Mouse (Mus musculus): ENCODE measurements around the gene Tyrobp. TPM values are rescaled to one million over a fixed set of nuclear protein-coding genes. Genes with fewer than 3 reads are reported as not detected.

Tyrobp gene
- polyA plus RNA-seq, 1 experiment from 2014 or later = 59.9 TPM

DNA sequence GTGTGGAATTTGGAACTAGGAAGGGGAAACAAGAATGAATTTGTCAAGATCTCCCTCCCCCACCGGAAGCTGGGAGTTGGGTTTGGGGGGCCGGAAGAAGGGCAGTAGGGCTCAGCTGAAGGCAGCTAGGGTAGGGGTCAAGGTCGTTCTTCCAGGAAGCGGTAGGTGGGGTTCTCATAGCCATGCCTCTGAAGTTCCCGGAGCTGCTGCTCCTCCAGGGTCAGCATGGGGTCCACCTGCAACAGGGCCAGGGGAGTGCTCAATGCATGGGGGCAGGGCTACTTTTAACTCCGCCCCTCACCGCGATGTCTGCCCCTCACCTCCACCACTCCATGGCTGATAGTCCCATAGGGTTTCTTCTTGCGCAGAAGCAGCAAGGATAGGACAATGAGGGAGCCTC, 21.6 kb downstream of the Tyrobp start:
- H3K9ac ChIP-seq (ENCODE audit: low read depth, low read length) = no peak overlapping the region
- H3K4me1 ChIP-seq (ENCODE audit: control insufficient read depth, insufficient read depth, low read length) = no peaks in the 10 kb centered on the region
- H3K36me3 ChIP-seq (ENCODE audit: control insufficient read depth, insufficient read depth, low read length) = no peaks in the 10 kb centered on the region
- no peak for ATAC-seq
- H3K27me3 ChIP-seq (replicated peaks; ENCODE audit: control insufficient read depth, insufficient read depth, low read length) = peaks cover 2% of the 10 kb centered on the region; the same call in 1 of the 2 replicates
- no peak overlapping the region for H3K4me3 ChIP-seq (ENCODE audit: low read length)
- H3K9me3 ChIP-seq (ENCODE audit: control insufficient read depth, low read length) = no peaks in the 10 kb centered on the region
- H3K4me2 ChIP-seq (ENCODE audit: low read depth, low read length) = no peak overlapping the region
- 46% methylated on average over 9 of the region's 9 CpGs for WGBS
- no peak overlapping the region for H3K27ac ChIP-seq (ENCODE audit: low read length)

DNA sequence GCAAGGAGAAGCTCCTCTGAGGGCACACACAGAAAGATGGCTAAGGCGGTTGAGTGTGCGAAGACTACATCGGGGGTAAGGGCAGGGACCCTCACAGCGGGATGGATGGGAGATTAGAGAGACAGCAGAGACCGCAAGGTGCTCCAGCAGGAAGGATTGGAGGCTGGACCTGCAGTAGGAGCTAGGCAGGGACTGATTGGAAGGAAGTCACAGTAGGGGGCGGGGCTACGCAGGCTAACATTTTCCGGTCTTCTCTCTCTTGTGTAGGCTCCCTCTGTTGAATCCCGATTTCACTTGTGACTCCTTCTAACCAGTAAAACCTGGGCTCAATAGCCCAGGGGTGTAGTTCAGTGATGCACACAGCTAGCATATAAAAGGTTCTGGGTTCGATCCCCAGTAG, 23.3 kb downstream of the Tyrobp start:
- H3K9me3 ChIP-seq (ENCODE audit: control insufficient read depth, low read length) = no peaks in the 10 kb centered on the region
- WGBS = 24% methylated on average over 10 of the region's 10 CpGs
- peaks cover 2% of the 10 kb centered on the region; the same call in 1 of the 2 replicates for H3K27me3 ChIP-seq (replicated peaks; ENCODE audit: control insufficient read depth, insufficient read depth, low read length)
- H3K36me3 ChIP-seq (ENCODE audit: control insufficient read depth, insufficient read depth, low read length) = no peaks in the 10 kb centered on the region
- no peak overlapping the region for H3K4me3 ChIP-seq (ENCODE audit: low read length)
- no peak for ATAC-seq
- no peak overlapping the region for H3K4me2 ChIP-seq (ENCODE audit: low read depth, low read length)
- H3K4me1 ChIP-seq (ENCODE audit: control insufficient read depth, insufficient read depth, low read length) = no peaks in the 10 kb centered on the region
- H3K9ac ChIP-seq (ENCODE audit: low read depth, low read length) = no peak overlapping the region
- no peak overlapping the region for H3K27ac ChIP-seq (ENCODE audit: low read length)

- peaks cover 3% of the 10 kb centered on the region for H3K27me3 ChIP-seq (replicated peaks; ENCODE audit: control insufficient read depth, insufficient read depth, low read length)
- no peak overlapping the region for H3K9ac ChIP-seq (ENCODE audit: low read depth, low read length)
- peaks cover 8% of the 10 kb centered on the region for H3K4me1 ChIP-seq (ENCODE audit: control insufficient read depth, insufficient read depth, low read length)
- no peak overlapping the region for H3K27ac ChIP-seq (ENCODE audit: low read length)
- no peaks in the 10 kb centered on the region for H3K36me3 ChIP-seq (ENCODE audit: control insufficient read depth, insufficient read depth, low read length)
- no peak overlapping the region for H3K4me3 ChIP-seq (ENCODE audit: low read length)
- H3K9me3 ChIP-seq (ENCODE audit: control insufficient read depth, low read length) = no peaks in the 10 kb centered on the region
- no peak for ATAC-seq
- WGBS = 75% methylated on average over 13 of the region's 13 CpGs
- no peak overlapping the region for H3K4me2 ChIP-seq (ENCODE audit: low read depth, low read length)
Observed at GRCm38 (mm10) chr7:30439734-30440133, 26.2 kb downstream of the Tyrobp start.

- H3K36me3 ChIP-seq (ENCODE audit: control insufficient read depth, insufficient read depth, low read length) = no peaks in the 10 kb centered on the region
- no peaks in the 10 kb centered on the region for H3K9me3 ChIP-seq (ENCODE audit: control insufficient read depth, low read length)
- H3K4me1 ChIP-seq (ENCODE audit: control insufficient read depth, insufficient read depth, low read length) = peaks cover 15% of the 10 kb centered on the region
- H3K27ac ChIP-seq (ENCODE audit: low read length) = no peak overlapping the region
- no peak overlapping the region for H3K4me3 ChIP-seq (ENCODE audit: low read length)
- H3K9ac ChIP-seq (ENCODE audit: low read depth, low read length) = no peak overlapping the region
- H3K4me2 ChIP-seq (ENCODE audit: low read depth, low read length) = no peak overlapping the region
- H3K27me3 ChIP-seq (replicated peaks; ENCODE audit: control insufficient read depth, insufficient read depth, low read length) = peaks cover 8% of the 10 kb centered on the region
- WGBS = 20% methylated on average over 4 of the region's 5 CpGs
- ATAC-seq = peak; percentile 12; the same call in 1 of the 2 replicates
Observed at GRCm38 (mm10) chr7:30440697-30441096, 27.1 kb downstream of the Tyrobp start.

DNA sequence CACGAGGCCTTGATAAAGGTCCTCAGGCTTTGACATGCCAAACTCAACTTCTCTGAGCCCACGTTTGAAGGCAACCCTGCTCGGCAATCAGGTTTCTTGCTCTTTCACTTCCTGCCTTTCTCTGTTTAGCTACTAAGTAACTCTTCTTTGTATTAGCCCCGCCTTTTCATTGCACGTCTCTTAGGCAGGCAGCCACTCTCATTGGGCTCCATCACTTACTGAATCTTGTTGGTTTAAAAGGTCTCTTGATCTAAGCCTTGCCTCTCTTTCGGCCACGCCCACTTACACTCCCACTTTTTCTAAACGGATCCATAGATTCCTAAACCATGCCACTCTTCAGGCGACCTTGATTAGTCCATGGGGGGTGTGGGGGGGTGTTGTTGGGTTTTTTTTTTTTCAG, 30.1 kb downstream of the Tyrobp start:
- WGBS = 22% methylated on average over 9 of the region's 9 CpGs
- ATAC-seq = no peak
- no peak overlapping the region for H3K9ac ChIP-seq (ENCODE audit: low read depth, low read length)

DNA sequence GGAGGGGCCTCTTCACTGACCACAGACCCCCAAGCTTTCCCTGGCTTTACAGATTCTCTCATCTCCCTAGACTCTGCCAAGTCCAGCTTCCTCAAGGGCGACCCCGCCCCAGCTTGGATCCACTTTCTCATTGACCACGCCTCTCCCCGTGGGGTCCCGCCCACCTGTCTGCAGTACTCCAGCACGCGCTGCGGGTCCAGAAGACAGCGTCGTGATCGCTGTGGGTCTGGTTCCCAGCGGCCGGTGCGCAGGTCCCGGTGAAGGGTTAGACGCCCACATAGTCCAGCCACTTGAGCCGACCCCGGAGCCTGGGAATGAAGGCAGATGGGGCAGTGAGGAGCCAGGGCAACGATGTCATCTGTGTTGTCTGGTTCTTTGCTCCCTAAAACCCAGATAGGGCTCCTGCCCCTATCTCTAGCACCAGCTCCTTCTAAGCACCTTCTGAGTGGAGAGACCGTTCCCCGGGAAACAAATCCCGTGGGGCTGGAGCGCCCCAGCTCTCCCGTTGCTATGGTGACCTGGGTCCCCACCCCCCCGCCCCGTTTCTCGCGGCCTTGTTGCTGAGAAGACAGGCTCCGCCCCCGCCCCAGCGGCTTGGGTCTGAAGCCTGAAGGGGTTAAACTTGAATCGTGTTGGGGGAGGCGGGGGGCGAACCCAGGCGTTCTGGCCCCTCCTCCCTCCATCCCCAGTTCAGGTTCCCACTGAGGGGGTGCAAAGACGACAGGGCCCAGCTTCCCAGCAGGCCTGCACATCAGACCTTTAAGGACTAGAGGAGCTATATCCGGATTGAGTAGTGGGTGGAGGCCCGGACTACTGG, 30.8 kb downstream of the Tyrobp start:
- Histone ChIP-seq H3K27ac (ENCODE audit: low read length) (no peak overlapping the region), H3K4me2 (ENCODE audit: low read depth, low read length) (peak overlapping the region; percentile 93), H3K4me3 (ENCODE audit: low read length) (peak overlapping the region; percentile 66), H3K4me1 (ENCODE audit: control insufficient read depth, insufficient read depth, low read length) (peaks cover 15% of the 10 kb centered on the region), H3K27me3 (replicated peaks; ENCODE audit: control insufficient read depth, insufficient read depth, low read length) (peaks cover 5% of the 10 kb centered on the region; the same call in 1 of the 2 replicates), H3K36me3 (ENCODE audit: control insufficient read depth, insufficient read depth, low read length) (no peaks in the 10 kb centered on the region), H3K9ac (ENCODE audit: low read depth, low read length) (peak overlapping the region; percentile 72), H3K9me3 (ENCODE audit: control insufficient read depth, low read length) (no peaks in the 10 kb centered on the region)
- under 1% methylated on average over 38 of the region's 38 CpGs for WGBS
- ATAC-seq = peak; percentile 33; the same call in 1 of the 2 replicates

More for the DNA sequence above, 30.1 kb downstream of the Tyrobp start:
- Histone ChIP-seq H3K27me3 (replicated peaks; ENCODE audit: control insufficient read depth, insufficient read depth, low read length) (peaks cover 5% of the 10 kb centered on the region; the same call in 1 of the 2 replicates), H3K36me3 (ENCODE audit: control insufficient read depth, insufficient read depth, low read length) (no peaks in the 10 kb centered on the region), H3K4me1 (ENCODE audit: control insufficient read depth, insufficient read depth, low read length) (peaks cover 15% of the 10 kb centered on the region), H3K4me3 (ENCODE audit: low read length) (no peak overlapping the region; the same call in 1 of the 2 replicates), H3K27ac (ENCODE audit: low read length) (no peak overlapping the region), H3K9me3 (ENCODE audit: control insufficient read depth, low read length) (no peaks in the 10 kb centered on the region), H3K4me2 (ENCODE audit: low read depth, low read length) (peak overlapping the region; percentile 93)

DNA sequence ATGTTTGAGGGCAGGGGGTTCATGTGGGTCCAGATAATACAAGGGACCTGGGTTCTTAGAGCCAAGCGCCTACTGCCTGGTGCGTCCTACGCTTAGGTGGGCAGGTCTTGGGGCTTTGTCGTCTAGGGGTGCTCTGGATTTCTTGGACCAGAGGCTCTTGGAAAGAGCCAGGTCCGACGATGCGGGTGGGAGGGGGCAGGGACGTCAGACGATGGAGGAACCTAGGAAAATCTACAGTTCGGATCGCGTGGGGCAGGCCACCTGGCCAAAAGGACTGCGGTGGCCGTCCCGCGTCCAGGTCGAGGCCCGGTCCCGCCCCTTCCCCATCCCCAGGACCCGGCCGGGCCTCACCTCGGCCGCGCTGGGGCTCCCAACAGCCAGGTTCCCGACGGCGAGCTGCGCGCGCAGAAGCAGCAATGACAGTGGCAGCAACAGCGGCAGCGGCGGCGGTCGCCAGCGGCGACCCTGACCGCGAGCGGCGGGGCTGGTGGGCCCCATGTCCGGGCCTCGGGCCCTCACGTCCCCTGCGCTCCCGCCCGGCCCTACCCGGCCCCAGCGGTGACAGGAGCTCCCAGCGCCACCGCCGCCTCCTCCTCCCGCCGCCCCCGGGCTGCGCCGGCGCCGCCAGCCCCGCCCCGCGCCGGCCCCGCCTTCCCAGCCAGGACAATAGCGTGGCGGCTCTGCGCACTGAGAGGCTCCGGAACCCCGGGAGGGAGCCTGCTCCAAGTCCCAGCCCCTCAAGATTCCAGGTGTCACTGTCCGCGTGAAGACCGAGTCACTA, 31.6 kb downstream of the Tyrobp start, which contains the start of gene Aplp1:
Aplp1 (minus strand) TSS at position 565 of the 781 bp plus-strand sequence.
- peak within 1 kb of the TSS; percentile 93 for H3K4me2 ChIP-seq (ENCODE audit: low read depth, low read length)
- WGBS = under 1% methylated on average over 56 of the region's 72 CpGs
- H3K9me3 ChIP-seq (ENCODE audit: control insufficient read depth, low read length) = no peaks in the 10 kb centered on the region
- peak; percentile 81 for ATAC-seq
- peak within 1 kb of the TSS; percentile 72 for H3K9ac ChIP-seq (ENCODE audit: low read depth, low read length)
- H3K27ac ChIP-seq (ENCODE audit: low read length) = 0 out of 2 replicates have a peak within 1 kb of the TSS, but pooled peaks have one; percentile 19
- peaks cover 15% of the 10 kb centered on the region for H3K4me1 ChIP-seq (ENCODE audit: control insufficient read depth, insufficient read depth, low read length)
- H3K27me3 ChIP-seq (replicated peaks; ENCODE audit: control insufficient read depth, insufficient read depth, low read length) = peaks cover 5% of the 10 kb centered on the region; the same call in 1 of the 2 replicates
- H3K36me3 ChIP-seq (ENCODE audit: control insufficient read depth, insufficient read depth, low read length) = no peaks in the 10 kb centered on the region
- H3K4me3 ChIP-seq (ENCODE audit: low read length) = peak within 1 kb of the TSS; percentile 66

DNA sequence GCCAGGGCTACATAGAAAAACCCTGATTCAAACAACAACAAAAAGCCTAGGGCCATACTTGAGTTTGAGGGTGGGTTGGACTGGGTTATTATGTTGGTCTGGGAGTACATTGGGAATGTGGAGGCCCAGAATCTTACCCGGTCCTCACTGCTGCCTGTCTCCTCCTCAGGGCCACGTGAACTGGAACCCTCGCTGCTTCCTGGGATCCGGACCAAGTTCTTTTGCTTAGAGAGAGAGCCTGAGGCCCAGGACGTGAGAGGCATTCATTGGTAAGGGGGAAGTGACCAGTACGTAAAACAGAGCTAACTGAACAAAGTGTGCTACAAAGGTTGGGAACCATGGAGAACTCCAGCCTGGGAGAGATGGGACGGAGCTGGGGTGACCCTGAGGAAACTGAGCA, 36.7 kb downstream of the Tyrobp start:
- H3K36me3 ChIP-seq (ENCODE audit: control insufficient read depth, insufficient read depth, low read length) = no peaks in the 10 kb centered on the region
- no peak overlapping the region for H3K9ac ChIP-seq (ENCODE audit: low read depth, low read length)
- H3K9me3 ChIP-seq (ENCODE audit: control insufficient read depth, low read length) = no peaks in the 10 kb centered on the region
- no peak overlapping the region for H3K4me2 ChIP-seq (ENCODE audit: low read depth, low read length)
- no peak overlapping the region for H3K27ac ChIP-seq (ENCODE audit: low read length)
- H3K4me3 ChIP-seq (ENCODE audit: low read length) = no peak overlapping the region
- peaks cover 28% of the 10 kb centered on the region for H3K27me3 ChIP-seq (replicated peaks; ENCODE audit: control insufficient read depth, insufficient read depth, low read length)
- no peak for ATAC-seq
- H3K4me1 ChIP-seq (ENCODE audit: control insufficient read depth, insufficient read depth, low read length) = peaks cover 5% of the 10 kb centered on the region
- 69% methylated on average over 7 of the region's 7 CpGs for WGBS

- peak overlapping the region; percentile 44 for H3K4me2 ChIP-seq (ENCODE audit: low read depth, low read length)
- no peak overlapping the region for H3K27ac ChIP-seq (ENCODE audit: low read length)
- peaks cover 57% of the 10 kb centered on the region for H3K27me3 ChIP-seq (replicated peaks; ENCODE audit: control insufficient read depth, insufficient read depth, low read length)
- H3K4me3 ChIP-seq (ENCODE audit: low read length) = peak overlapping the region; percentile 17; the same call in 1 of the 2 replicates
- H3K9ac ChIP-seq (ENCODE audit: low read depth, low read length) = no peak overlapping the region
- H3K9me3 ChIP-seq (ENCODE audit: control insufficient read depth, low read length) = no peaks in the 10 kb centered on the region
- peaks cover 6% of the 10 kb centered on the region; the same call in 1 of the 2 replicates for H3K4me1 ChIP-seq (ENCODE audit: control insufficient read depth, insufficient read depth, low read length)
- 22% methylated on average over 25 of the region's 25 CpGs for whole genome bisulfite sequencing
- peak; percentile 5; the same call in 1 of the 2 replicates for ATAC-seq
- no peaks in the 10 kb centered on the region for H3K36me3 ChIP-seq (ENCODE audit: control insufficient read depth, insufficient read depth, low read length)
Observed at GRCm38 (mm10) chr7:30453327-30453726, 39.8 kb downstream of the Tyrobp start.

All from intestine, embryonic 16.5 days (tissue).